Mouse (Mus musculus) monocyte, adult 5-6 weeks (primary cell): ENCODE results near the gene Tmprss4. TPM values are rescaled to one million over a fixed set of nuclear protein-coding genes. Genes with fewer than 3 reads are reported as not detected.

Experiments
- ATAC-seq: fragments of 153-309, 156-312 bp; replicated peaks from 2 replicates; pipeline ENCODE4 v1.8.0; 2017; ENCODE audit warnings: mild to moderate bottlenecking; ENCODE audit not compliant: low TSS enrichment, insufficient number of reproducible peaks, severe bottlenecking, poor library complexity, low FRiP score
- total RNA-seq: library from RNA; stranded (forward); fragments of 200-1000, 200-491, 200-594 nt; gene quantifications from 3 replicates; pipeline ENCODE4 v1.2.3, GENCODE M21; 2017

The Tmprss4 gene
- total RNA-seq, 1 experiment from 2014 or later = not detected

- 0 out of 2 replicates have a peak, but pooled peaks have one; percentile 55 for ATAC-seq
These were observed 57.7 kb downstream of the Tmprss4 start for GRCm38 (mm10) chr9:45146267-45146597.

DNA sequence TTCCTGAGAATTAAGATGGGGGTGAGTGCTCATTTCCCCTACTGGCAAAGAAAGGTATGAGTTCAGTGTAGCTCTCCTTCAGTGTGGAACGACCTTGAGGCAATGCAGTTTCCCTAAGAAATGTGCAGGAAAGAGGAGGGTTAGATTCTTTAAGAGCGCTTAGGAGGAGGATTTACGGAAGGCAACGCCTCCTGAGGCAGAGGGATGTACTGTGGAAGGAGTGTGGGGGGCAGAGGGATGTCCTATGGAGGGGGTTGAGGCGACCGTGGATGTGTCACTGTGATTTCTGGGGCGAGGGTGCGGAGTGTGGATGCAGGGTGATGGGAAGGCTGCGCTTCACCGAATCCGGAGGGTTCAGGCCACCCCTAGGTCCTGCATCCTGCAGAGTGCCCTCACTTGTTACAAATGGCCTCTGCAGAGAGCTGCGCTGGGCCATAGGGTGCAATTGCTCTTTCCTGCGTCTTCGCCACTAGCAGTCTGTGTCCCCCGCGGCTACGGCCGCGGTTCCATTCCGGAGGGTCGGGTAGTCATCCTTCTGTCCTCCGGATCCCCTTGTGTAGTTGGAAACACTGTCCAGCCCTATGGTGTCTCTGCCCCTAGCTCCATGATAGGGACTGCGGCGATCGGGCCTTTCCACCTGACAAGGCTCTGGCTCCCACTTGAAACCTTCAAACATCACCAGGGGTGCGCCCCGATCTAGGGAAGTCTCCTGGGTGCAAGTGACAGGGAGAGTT lies 58.2 kb downstream of the Tmprss4 start:
- no peak for ATAC-seq

DNA sequence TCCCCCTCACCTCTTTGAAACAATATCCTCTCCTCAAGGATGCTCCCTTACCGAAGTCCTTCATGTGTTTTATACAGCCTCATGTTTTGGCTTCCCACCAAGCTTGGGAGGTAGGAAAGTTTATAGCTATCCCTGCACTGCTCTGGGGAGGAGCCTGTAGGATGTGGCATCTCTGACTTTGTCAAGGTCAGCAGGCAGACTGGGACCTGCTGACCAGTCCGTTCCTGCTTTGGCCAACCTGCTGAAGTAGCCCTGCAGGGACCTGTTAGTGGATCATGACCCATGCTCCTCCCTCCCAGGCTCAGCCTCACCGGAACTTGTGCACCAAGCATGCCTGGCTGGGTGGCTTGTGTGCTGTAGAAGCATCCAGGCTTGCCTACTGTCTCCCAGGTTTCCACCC lies 61.2 kb downstream of the Tmprss4 start:
- ATAC-seq = no peak

GRCm38 (mm10) chr9:45140945-45141344 lies 62.9 kb downstream of the Tmprss4 start:
- ATAC-seq = no peak

DNA sequence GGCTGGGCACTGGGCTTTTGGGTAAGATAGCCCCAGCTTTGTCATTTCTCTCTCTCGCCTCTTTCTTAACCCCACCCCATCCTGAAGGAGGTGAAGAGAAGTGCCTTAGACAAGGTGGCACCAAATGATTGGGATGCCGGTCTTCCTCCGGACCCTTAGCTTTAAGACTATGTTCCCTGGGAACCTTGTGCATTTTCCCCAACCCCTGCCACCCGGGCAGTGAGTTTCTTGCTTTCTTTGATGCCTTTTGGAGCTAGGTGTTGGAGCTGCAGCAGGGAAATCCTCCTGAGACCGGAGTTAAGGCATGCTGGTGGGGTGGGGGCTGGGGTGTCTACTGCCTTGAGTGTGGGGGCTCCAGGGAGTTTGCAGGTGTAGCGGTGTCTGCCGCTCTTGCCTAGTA lies 64.8 kb downstream of the Tmprss4 start:
- no peak for ATAC-seq

DNA sequence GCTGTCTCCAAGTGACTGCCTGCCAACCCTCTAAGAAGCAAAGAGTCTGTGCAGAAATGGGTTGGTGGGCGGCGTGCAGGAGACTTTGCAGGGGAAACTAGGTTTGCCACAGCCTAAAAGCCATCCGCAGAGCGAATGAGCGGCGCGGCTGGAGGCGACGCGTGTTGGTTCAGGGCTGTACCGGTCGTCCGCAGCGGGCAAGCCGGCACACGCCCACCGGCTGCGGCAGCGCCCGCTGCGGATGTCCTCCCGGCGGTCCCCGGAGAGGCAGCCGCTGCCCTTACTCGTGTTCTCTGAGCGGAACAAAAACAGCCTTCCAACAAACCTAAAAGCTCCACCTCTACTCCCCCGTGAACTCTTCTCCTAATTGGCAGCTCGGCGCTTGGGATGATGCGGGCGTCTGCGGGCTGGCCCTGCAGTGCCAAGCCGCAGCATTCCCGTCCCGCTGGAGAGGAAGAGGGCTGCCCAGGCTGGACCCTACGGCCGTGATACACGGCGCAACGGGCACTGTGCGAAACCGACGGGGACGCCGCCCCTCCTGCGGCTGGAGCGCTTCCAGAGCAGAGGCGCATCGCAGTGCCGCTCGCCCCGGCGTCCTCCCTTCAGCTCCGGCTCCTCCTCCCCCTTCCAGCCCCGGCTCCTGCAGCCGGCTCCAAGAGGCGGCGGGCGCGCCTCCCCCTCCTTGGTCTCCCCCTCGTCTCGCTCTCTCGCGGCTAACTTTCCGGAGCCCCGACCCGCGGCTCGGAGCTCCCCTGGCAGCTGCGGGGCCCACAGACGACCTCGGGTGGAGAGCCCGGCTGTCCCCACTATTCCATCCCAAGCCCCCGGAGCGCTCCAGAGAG lies 65.5 kb downstream of the Tmprss4 start, which contains the start of gene Scn4b:
TSS of gene Scn4b (plus strand) at position 205 of the 842 bp plus-strand sequence.
- no peak for ATAC-seq

DNA sequence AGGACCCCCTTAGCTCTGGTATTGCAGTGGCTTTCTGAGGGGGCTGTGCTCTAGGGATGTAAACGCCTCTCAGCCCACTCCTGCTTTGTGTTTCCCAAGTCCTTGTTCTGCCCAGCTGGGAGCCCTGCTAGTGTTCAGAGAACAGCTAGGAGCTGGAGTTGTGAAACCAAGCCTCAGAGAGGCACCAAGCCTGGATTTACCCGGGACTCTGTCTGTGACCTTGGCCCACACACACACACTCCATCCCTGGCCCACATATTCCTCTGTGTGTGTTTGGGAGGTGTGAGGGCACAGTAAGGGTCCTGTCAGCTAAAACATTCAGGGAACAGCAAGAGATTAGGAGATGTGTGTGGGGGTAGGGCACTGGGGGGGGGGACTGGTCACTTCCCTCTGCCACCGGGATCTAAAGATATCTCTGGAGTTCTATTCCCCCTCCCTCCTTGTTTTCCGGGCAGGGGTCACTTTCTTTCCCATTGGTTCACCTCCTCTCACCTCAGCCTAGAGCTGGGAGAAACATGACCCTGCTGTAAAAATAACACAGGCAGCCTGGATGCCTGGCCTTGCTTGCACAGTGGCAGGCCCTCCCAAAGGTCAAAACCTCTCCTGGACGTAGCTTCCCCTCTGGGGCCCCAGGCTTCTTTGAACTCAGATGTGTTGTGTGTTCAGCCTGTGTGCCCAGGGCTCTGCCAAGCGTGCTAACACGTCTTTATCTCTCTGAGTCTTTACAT lies 67.3 kb downstream of the Tmprss4 start:
- ATAC-seq = no peak

- ATAC-seq = peak; percentile 69
These were observed 70.2 kb downstream of the Tmprss4 start for GRCm38 (mm10) chr9:45133484-45134310.

DNA sequence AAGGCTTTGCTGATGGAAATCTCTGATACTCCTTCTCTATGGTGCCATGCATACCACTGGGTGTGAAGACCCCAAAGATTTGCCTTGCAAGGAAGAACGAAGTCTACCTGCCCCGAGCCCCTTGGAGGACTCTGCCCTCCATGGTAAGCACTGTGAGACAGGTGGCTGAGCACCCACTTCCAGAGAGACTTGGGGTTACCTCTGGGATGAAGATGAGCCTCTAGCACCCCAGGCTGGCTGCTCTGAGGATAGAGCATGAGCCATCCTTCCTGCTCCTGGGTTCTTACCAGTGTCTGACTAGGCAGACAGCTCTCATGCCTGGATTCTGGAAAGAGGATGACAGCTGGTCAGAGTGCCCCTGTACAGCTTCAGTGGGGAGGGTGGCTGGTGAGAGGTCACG lies 73.8 kb downstream of the Tmprss4 start:
- no peak for ATAC-seq

DNA sequence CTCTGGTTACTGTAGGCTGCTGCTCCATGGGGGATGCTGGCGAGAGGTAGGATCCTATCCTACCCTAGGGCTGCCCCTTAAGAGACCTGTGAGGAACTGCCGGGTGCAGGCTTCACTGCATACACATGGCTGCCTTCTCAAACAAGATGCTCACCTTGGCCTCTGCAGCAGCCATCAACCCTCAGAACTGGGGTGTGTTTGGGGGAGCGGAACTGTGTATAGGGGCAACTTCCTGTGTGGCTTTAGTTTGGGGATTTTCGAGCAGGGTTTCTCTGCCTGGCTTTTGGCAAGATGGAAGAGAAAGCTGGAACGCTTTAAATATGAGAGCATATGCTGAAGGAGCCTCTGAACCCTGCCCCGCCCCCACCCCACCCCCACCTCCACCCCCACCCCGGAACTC lies 77.0 kb downstream of the Tmprss4 start:
- no peak for ATAC-seq

GRCm38 (mm10) chr9:45125211-45125610 lies 78.7 kb downstream of the Tmprss4 start:
- no peak for ATAC-seq

Other genes starting within 250 kb of the Tmprss4 start
- 17.7 to 43.2 TPM (median 41.6 TPM) in 3 replicates for gene Ube4a, start 238.5 kb downstream of the Tmprss4 start, total RNA-seq
- 14.2 to 35.0 TPM (median 22.5 TPM) in 3 replicates for gene Cd3g, start 223.7 kb downstream of the Tmprss4 start, total RNA-seq
- 3.0 to 5.9 TPM (median 3.4 TPM) in 3 replicates for gene Cd3d, start 222.3 kb downstream of the Tmprss4 start, total RNA-seq
- gene Cd3e, start 194.5 kb downstream of the Tmprss4 start, total RNA-seq = 0.32 to 1.6 TPM (median 0.76 TPM) in 3 replicates
- gene Mpzl2, start 164.3 kb downstream of the Tmprss4 start, total RNA-seq = not detected in 3 replicates
- gene Mpzl3, start 148.9 kb downstream of the Tmprss4 start, total RNA-seq = 5.0 to 6.5 TPM (median 5.9 TPM) in 3 replicates
- gene Jaml, start 124.9 kb downstream of the Tmprss4 start, total RNA-seq = 3.2 to 7.0 TPM (median 5.8 TPM) in 3 replicates
- gene Scn2b, start 86.3 kb downstream of the Tmprss4 start, total RNA-seq = 0.58 to 0.67 TPM in 2 of 3 replicates, not detected in the other
- not detected in 3 replicates for gene Scn4b, start 65.7 kb downstream of the Tmprss4 start, total RNA-seq
- gene BC049352, start 22.1 kb downstream of the Tmprss4 start, total RNA-seq = 1.7 to 7.5 TPM (median 4.2 TPM) in 3 replicates
- gene Il10ra, start 65.1 kb upstream of the Tmprss4 start, total RNA-seq = 358 to 411 TPM (median 369 TPM) in 3 replicates
- 0.68 to 2.6 TPM in 2 of 3 replicates, not detected in the other for gene Tmprss13, start 115.0 kb upstream of the Tmprss4 start, total RNA-seq
- gene Fxyd6, start 166.1 kb upstream of the Tmprss4 start, total RNA-seq = not detected in 3 replicates
- gene Fxyd2, start 195.6 kb upstream of the Tmprss4 start, total RNA-seq = not detected in 3 replicates
- not detected in 3 replicates for gene Dscaml1, start 222.5 kb upstream of the Tmprss4 start, total RNA-seq